Mouse (Mus musculus): ENCODE results near the gene C1qtnf12. TPM values are rescaled to one million over a fixed set of nuclear protein-coding genes. Genes with fewer than 3 reads are reported as not detected.

C1qtnf12 gene
- total and polyA plus RNA-seq, 3 experiments, result 9.7 to 43.7 (median 19.9) TPM

DNA sequence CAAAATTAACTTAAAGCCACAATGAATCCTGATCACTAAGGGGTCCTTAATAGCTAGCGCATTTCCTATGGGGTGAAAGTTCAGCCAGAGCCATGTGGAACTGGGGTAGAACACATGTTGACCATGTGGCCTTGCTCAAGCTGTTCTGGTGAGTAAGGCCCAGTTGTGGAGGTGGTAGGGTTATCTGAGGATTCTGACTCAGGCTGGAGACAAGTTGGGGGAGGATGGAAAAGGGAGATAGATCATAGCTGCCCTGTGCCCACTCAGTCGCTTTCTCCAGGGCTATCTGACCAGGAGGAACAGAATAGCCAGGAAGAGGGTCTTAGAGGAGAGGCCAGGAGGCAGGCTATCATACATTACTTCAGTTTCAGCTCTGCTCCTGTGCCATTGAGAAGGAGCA lies 52.3 kb downstream of the C1qtnf12 start:
- H3K4me3 ChIP-seq (ENCODE audit: low read depth, low read length), result no peak overlapping the region
- H3K9me3 ChIP-seq (replicated peaks), result no peaks in the 10 kb centered on the region
- peaks cover 8% of the 10 kb centered on the region for H3K4me1 ChIP-seq (ENCODE audit: insufficient read depth, low read depth, low read length)
- TF ChIP-seq GATA1 (IDR thresholded peaks at IDR 0.05; ENCODE audit: borderline replicate concordance, low read length) (no peak), POLR2AphosphoS5 (IDR thresholded peaks at IDR 0.05; ENCODE audit: insufficient replicate concordance, low read depth, low read length) (no peak), TAL1 (conservative IDR thresholded peaks at IDR 0.05; ENCODE audit: low read depth, low read length) (no peak), GATA2 (IDR thresholded peaks at IDR 0.05; ENCODE audit: borderline replicate concordance, low read depth, low read length) (no peak), CTCF (IDR thresholded peaks at IDR 0.05; ENCODE audit: low read depth, low read length) (no peak)
- ATAC-seq (ENCODE audit: extremely low read depth, insufficient number of reproducible peaks, low FRiP score, poor library complexity, severe bottlenecking) (no peak), DNase-seq (ENCODE audit: low spot score) (no peak)
- no peaks in the 10 kb centered on the region for H3K27me3 ChIP-seq (ENCODE audit: insufficient read depth, low read length)
- peaks cover 75% of the 10 kb centered on the region for H3K36me3 ChIP-seq (replicated peaks)

Other genes starting within 250 kb of the C1qtnf12 start
Only the 20 nearest of the 26 such genes appear.
- not detected in 2 replicates for gene Tmem88b, start 176.4 kb upstream of the C1qtnf12 start, total RNA-seq (2014; fragmentation: Nextera tagmentation)
- 0.05 and 0.06 TPM in 2 replicates for gene Tmem88b, start 176.4 kb upstream of the C1qtnf12 start, total RNA-seq (2017)
- gene Tmem88b, start 176.4 kb upstream of the C1qtnf12 start, polyA plus RNA-seq (2012), result 0.01 TPM in 1 of 2 replicates, not detected in the other
- not detected in 2 replicates for gene Ankrd65, start 171.9 kb upstream of the C1qtnf12 start, total RNA-seq (2014; fragmentation: Nextera tagmentation)
- gene Ankrd65, start 171.9 kb upstream of the C1qtnf12 start, total RNA-seq (2017), result not detected in 2 replicates
- gene Ankrd65, start 171.9 kb upstream of the C1qtnf12 start, polyA plus RNA-seq (2012), result not detected in 2 replicates
- 86.3 and 97.2 TPM in 2 replicates for gene Mrpl20, start 159.4 kb upstream of the C1qtnf12 start, total RNA-seq (2014; fragmentation: Nextera tagmentation)
- 85.3 and 124 TPM in 2 replicates for gene Mrpl20, start 159.4 kb upstream of the C1qtnf12 start, total RNA-seq (2017)
- gene Mrpl20, start 159.4 kb upstream of the C1qtnf12 start, polyA plus RNA-seq (2012), result 15.1 and 17.9 TPM in 2 replicates
- gene Ccnl2, start 149.8 kb upstream of the C1qtnf12 start, total RNA-seq (2014; fragmentation: Nextera tagmentation), result 121 and 171 TPM in 2 replicates
- 125 and 150 TPM in 2 replicates for gene Ccnl2, start 149.8 kb upstream of the C1qtnf12 start, total RNA-seq (2017)
- gene Ccnl2, start 149.8 kb upstream of the C1qtnf12 start, polyA plus RNA-seq (2012), result 33.0 and 41.8 TPM in 2 replicates
- 147 and 155 TPM in 2 replicates for gene Aurkaip1, start 131.0 kb upstream of the C1qtnf12 start, total RNA-seq (2014; fragmentation: Nextera tagmentation)
- gene Aurkaip1, start 131.0 kb upstream of the C1qtnf12 start, total RNA-seq (2017), result 158 and 160 TPM in 2 replicates
- 291 and 293 TPM in 2 replicates for gene Aurkaip1, start 131.0 kb upstream of the C1qtnf12 start, polyA plus RNA-seq (2012)
- gene Mxra8, start 122.6 kb upstream of the C1qtnf12 start, total RNA-seq (2014; fragmentation: Nextera tagmentation), result not detected in 2 replicates
- 0.33 and 0.46 TPM in 2 replicates for gene Mxra8, start 122.6 kb upstream of the C1qtnf12 start, total RNA-seq (2017)
- gene Mxra8, start 122.6 kb upstream of the C1qtnf12 start, polyA plus RNA-seq (2012), result not detected in 2 replicates
- 14.4 and 16.8 TPM in 2 replicates for gene Dvl1, start 114.9 kb upstream of the C1qtnf12 start, total RNA-seq (2014; fragmentation: Nextera tagmentation)
- gene Dvl1, start 114.9 kb upstream of the C1qtnf12 start, total RNA-seq (2017), result 9.2 and 13.7 TPM in 2 replicates
- 77.7 and 92.8 TPM in 2 replicates for gene Dvl1, start 114.9 kb upstream of the C1qtnf12 start, polyA plus RNA-seq (2012)
- gene Tas1r3, start 99.0 kb upstream of the C1qtnf12 start, total RNA-seq (2014; fragmentation: Nextera tagmentation), result 1.6 and 1.7 TPM in 2 replicates
- 0.52 and 0.60 TPM in 2 replicates for gene Tas1r3, start 99.0 kb upstream of the C1qtnf12 start, total RNA-seq (2017)
- 0.02 and 0.03 TPM in 2 replicates for gene Tas1r3, start 99.0 kb upstream of the C1qtnf12 start, polyA plus RNA-seq (2012)
- gene Cptp, start 92.9 kb upstream of the C1qtnf12 start, total RNA-seq (2014; fragmentation: Nextera tagmentation), result 6.7 and 11.8 TPM in 2 replicates
- gene Cptp, start 92.9 kb upstream of the C1qtnf12 start, total RNA-seq (2017), result 9.3 and 9.5 TPM in 2 replicates
- 1.1 and 3.6 TPM in 2 replicates for gene Cptp, start 92.9 kb upstream of the C1qtnf12 start, polyA plus RNA-seq (2012)
- gene Ints11, start 92.8 kb upstream of the C1qtnf12 start, total RNA-seq (2014; fragmentation: Nextera tagmentation), result 35.6 and 47.3 TPM in 2 replicates
- gene Ints11, start 92.8 kb upstream of the C1qtnf12 start, total RNA-seq (2017), result 43.5 and 63.3 TPM in 2 replicates
- gene Ints11, start 92.8 kb upstream of the C1qtnf12 start, polyA plus RNA-seq (2012), result 21.7 and 26.8 TPM in 2 replicates
- 16.6 and 19.5 TPM in 2 replicates for gene Pusl1, start 70.5 kb upstream of the C1qtnf12 start, total RNA-seq (2014; fragmentation: Nextera tagmentation)
- gene Pusl1, start 70.5 kb upstream of the C1qtnf12 start, total RNA-seq (2017), result 27.9 and 32.3 TPM in 2 replicates
- gene Pusl1, start 70.5 kb upstream of the C1qtnf12 start, polyA plus RNA-seq (2012), result 135 and 233 TPM in 2 replicates
- 16.5 and 19.9 TPM in 2 replicates for gene Acap3, start 70.5 kb upstream of the C1qtnf12 start, total RNA-seq (2014; fragmentation: Nextera tagmentation)
- gene Acap3, start 70.5 kb upstream of the C1qtnf12 start, total RNA-seq (2017), result 12.4 and 12.5 TPM in 2 replicates
- 31.0 and 32.9 TPM in 2 replicates for gene Acap3, start 70.5 kb upstream of the C1qtnf12 start, polyA plus RNA-seq (2012)
- 118 and 122 TPM in 2 replicates for gene Ube2j2, start 18.5 kb upstream of the C1qtnf12 start, total RNA-seq (2014; fragmentation: Nextera tagmentation)
- 124 and 178 TPM in 2 replicates for gene Ube2j2, start 18.5 kb upstream of the C1qtnf12 start, total RNA-seq (2017)
- gene Ube2j2, start 18.5 kb upstream of the C1qtnf12 start, polyA plus RNA-seq (2012), result 167 and 223 TPM in 2 replicates
- 3.6 and 5.1 TPM in 2 replicates for gene B3galt6, start 30.3 kb downstream of the C1qtnf12 start, total RNA-seq (2014; fragmentation: Nextera tagmentation)
- 11.6 and 11.7 TPM in 2 replicates for gene B3galt6, start 30.3 kb downstream of the C1qtnf12 start, total RNA-seq (2017)
- gene B3galt6, start 30.3 kb downstream of the C1qtnf12 start, polyA plus RNA-seq (2012), result 4.1 and 4.2 TPM in 2 replicates
- 51.0 and 94.4 TPM in 2 replicates for gene Sdf4, start 30.6 kb downstream of the C1qtnf12 start, total RNA-seq (2014; fragmentation: Nextera tagmentation)
- gene Sdf4, start 30.6 kb downstream of the C1qtnf12 start, total RNA-seq (2017), result 156 and 163 TPM in 2 replicates
- gene Sdf4, start 30.6 kb downstream of the C1qtnf12 start, polyA plus RNA-seq (2012), result 30.7 and 31.8 TPM in 2 replicates
- gene Tnfrsf4, start 51.5 kb downstream of the C1qtnf12 start, total RNA-seq (2014; fragmentation: Nextera tagmentation), result 2.3 and 2.5 TPM in 2 replicates
- gene Tnfrsf4, start 51.5 kb downstream of the C1qtnf12 start, total RNA-seq (2017), result 1.2 and 3.1 TPM in 2 replicates
- 0.58 and 1.1 TPM in 2 replicates for gene Tnfrsf4, start 51.5 kb downstream of the C1qtnf12 start, polyA plus RNA-seq (2012)
- gene Tnfrsf18, start 63.8 kb downstream of the C1qtnf12 start, total RNA-seq (2014; fragmentation: Nextera tagmentation), result not detected in 2 replicates
- 0.22 TPM in 1 of 2 replicates, not detected in the other for gene Tnfrsf18, start 63.8 kb downstream of the C1qtnf12 start, total RNA-seq (2017)
- gene Tnfrsf18, start 63.8 kb downstream of the C1qtnf12 start, polyA plus RNA-seq (2012), result not detected in 2 replicates
- gene Ttll10, start 97.1 kb downstream of the C1qtnf12 start, total RNA-seq (2014; fragmentation: Nextera tagmentation), result 1.5 TPM in 1 of 2 replicates, not detected in the other
- 0.12 TPM in 1 of 2 replicates, not detected in the other for gene Ttll10, start 97.1 kb downstream of the C1qtnf12 start, total RNA-seq (2017)
- not detected in 2 replicates for gene Ttll10, start 97.1 kb downstream of the C1qtnf12 start, polyA plus RNA-seq (2012)
- 67.9 and 74.6 TPM in 2 replicates for gene 9430015G10Rik, start 147.7 kb downstream of the C1qtnf12 start, total RNA-seq (2014; fragmentation: Nextera tagmentation)
- gene 9430015G10Rik, start 147.7 kb downstream of the C1qtnf12 start, total RNA-seq (2017), result 43.6 and 52.0 TPM in 2 replicates
- gene 9430015G10Rik, start 147.7 kb downstream of the C1qtnf12 start, polyA plus RNA-seq (2012), result 10.4 and 13.5 TPM in 2 replicates
- 0.49 and 2.3 TPM in 2 replicates for gene Rnf223, start 168.2 kb downstream of the C1qtnf12 start, total RNA-seq (2014; fragmentation: Nextera tagmentation)
- gene Rnf223, start 168.2 kb downstream of the C1qtnf12 start, total RNA-seq (2017), result 0.16 and 0.17 TPM in 2 replicates
- gene Rnf223, start 168.2 kb downstream of the C1qtnf12 start, polyA plus RNA-seq (2012), result 0.11 and 0.12 TPM in 2 replicates

Data from G1E (cell line).